Mouse (Mus musculus): Measurements from ENCODE around the gene Galnt17.

Galnt17 gene

DNA sequence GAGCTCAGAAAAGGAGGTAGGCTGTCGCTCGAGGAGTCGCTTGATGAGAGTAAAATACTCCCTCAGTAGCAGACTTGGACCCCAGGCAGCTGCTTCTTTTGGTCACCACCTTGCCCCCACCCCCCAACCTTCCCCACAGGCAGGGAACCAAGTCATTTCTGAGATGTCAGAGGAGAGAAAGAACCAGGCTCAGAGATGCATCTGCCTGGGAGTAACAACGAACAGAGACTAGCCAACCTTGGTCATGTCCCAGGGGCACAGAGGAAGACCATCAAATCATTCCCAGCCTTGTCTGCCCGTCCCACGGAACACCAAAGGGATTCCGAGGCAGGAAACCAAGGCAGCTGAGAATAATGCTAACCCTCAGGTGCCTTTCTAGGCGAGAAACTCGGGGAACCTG, 293.0 kb downstream of the Galnt17 start:
- DNase-seq: no peak

DNA sequence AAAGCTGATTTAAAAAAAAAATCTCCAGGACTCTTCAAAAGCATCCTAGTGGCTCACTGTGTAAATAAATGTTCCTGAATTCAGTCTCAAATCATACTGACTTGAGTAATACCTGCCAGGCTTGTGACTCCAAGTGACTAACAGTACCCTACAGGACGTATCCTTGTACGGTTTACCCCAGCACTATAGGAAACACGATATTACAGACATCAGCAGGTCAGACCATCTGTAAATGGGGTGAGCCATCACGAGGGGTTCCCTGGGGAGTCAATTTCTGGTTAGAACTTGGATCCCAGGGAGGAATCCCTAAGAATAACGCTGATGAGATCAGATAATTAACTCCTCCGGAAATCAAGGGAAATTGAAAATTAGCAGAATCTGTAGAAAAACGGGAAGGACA, 294.5 kb downstream of the Galnt17 start:
- DNase-seq: no peak

DNA sequence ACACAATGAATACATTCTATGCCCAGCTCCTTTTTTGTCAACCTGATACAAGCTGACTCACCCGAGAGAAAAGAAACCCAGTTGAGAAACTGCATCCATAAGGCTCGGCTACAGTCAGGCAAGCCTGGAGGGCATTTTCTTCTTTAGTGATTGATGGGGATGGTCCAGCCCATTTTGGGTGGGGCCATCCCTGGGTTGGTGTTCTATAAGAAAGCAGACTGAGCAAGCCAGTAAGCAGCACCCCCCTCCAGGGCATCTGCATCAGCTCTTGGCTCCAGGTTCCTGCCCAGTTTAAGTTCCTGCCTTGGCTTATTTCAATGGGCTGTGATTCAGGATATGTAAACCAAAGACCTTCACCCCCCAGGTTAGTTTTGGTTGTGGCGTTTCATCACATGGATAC, 295.2 kb downstream of the Galnt17 start:
- DNase-seq: no peak

DNA sequence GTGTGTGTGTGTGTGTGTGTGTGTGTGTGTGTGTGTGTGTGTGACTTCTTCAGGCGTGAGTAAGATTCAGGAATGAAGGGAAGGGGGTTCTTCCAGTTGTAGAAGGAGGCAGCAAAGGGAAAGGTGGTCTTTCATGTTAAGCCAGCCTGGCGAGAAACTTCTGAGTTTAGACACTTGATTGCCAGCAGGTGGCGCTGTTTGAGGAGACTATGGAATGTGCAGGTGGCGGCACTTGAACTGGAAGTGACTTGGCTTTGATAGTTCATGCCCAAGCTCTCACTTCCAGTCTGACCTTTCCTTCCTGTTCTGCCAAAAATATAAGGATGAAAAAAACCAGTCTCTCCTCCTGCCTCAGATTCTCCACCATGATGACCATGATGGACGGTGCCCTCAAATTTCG, 298.8 kb downstream of the Galnt17 start:
- DNase-seq: peak; percentile 23 to 25

DNA sequence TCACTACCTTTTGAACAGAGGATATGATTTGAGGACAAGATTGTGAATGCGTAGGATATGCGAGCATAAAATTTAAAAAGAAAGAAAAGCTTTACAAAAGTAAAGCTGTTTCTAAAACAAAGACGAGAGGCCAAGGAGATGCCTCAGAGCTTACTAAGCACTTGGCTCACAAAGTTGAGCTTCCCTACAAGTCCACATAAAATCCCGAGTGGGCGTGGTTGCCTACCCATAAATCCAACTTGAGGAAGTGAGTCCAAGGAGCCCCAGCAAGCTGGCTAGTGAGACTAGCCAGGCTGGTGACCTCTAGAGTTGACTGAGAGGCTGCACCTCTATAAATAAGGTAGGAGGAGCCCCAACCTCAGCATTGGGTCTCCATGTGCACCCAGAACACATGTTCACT, 299.8 kb downstream of the Galnt17 start:
- no peak for DNase-seq

DNA sequence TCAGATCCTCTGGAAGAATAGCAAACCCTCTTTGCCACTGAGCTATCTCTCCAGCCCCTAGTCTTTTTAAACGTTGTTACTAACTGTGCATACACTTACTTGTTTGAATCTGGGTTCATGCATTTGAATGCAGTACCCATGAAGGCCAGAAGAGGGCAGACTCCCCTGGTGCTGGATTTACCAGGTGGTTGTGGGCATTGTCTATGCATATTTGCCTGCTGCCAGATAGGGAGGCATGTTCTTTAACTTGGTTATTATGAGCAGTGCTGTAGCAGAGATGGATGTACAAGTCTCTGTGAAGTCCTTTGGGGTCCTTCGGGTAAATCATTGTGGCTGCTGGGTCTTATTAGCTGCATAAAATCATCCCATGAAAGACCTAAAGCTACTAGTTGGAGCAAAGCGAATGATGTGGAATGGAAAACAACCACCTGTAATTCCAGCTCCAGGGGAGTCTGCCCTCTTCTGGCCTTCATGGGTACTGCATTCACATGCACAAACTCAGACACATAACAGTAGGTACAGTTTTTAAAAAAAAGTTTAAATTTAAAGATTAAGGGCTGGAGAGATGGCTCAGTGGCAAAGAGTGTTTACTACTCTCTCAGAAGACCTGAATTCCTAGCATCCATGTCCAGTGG, 300.3 kb downstream of the Galnt17 start:
- DNase-seq: peak; percentile 61 to 79

DNA sequence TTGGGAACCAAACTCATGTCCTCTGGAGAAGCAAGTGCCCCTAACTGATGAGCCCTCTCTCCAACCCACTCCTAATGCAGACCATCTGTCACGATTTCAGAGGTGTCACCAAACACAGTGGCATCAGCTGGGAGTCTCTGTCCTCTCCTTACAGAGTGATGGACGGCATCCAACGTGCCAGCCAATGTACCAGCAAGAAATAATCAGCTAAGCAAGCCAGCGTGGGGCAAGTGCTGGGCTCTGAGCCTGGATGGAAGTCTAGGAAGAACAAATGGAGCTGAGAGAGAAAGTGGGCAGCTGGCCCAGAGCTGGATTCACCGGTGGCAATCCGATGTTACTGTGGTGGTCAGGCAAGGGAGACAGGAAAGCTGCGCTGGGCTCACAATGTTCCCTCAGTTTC, 301.1 kb downstream of the Galnt17 start:
- DNase-seq: peak; percentile 89 to 93

DNA sequence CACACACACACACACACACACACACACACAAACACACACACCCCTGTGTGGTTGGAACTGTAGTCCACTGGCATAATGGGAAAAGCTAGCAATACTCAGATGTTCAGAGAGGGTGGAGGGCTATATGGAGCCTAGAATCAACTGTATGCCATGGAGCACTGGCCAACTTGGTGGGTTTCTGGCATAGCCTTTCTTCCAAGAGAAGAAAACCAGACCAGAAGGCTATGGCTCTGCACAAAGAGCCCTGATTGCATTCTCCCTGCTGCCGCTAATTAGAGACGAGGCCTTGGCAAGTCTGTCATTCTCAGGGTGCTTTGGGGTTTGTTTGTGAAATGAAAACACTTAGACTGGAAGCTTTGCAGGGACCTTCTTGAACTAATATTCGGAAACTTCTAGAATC, 301.8 kb downstream of the Galnt17 start:
- peak in 1 of 2 experiments; percentile 20 for DNase-seq

DNA sequence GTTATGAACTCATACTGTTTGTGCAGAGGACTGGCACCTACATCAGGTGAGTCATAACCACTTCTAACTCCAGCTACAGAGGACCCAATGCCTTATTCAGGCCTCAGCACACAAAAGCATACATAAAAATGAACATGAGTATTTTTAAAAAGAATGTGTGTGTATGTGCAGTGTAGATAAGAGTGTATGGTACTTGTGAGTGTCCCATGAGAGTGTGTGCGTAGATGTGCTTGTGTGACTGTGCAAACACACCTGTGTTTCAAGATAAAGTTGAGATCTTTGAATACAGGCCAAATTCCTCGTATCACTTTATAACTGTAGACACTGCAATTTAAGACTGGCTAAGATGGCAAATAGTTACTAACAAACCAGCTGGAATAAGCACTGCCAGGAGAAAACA, 307.7 kb downstream of the Galnt17 start:
- DNase-seq: no peak

DNA sequence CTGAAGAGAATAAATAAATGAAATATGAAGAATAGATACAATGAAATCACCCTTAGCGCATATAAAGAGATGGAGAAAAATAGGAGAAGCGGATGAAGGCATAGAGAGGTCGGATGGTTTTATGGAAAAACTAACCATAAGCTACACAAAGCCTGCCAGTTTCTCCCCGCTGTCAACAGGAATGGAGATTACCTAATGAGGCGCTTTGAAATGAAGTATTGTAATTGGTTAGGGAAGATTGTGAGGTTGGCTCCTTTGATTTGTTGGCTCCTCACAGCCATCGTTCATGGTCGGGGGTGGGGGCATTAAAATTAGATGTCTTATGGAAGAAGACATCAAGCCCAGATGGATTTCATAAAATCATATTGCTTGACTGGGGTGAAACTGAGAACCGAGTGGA, 329.0 kb downstream of the Galnt17 start:
- DNase-seq: peak in 1 of 2 experiments; percentile 4

DNA sequence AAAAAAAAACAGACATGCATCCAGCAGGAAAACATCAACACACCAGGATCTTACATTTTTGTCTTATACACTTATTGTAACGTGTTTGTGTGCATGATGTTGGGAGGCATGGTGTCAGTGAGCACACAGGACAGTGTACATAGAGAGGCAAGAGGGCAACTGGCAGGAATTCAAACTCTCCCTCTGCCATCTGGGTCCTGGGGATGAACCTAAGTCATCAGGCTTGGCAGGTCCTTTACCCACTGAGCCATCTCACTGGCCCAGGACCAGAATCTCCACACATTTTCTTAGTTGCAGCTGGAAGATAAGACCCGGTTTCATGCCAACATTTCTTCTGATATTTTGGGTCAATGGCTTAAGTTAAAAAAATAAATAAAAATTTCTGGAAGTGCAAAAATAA, 329.4 kb downstream of the Galnt17 start:
- DNase-seq: peak; percentile 56 to 68

DNA sequence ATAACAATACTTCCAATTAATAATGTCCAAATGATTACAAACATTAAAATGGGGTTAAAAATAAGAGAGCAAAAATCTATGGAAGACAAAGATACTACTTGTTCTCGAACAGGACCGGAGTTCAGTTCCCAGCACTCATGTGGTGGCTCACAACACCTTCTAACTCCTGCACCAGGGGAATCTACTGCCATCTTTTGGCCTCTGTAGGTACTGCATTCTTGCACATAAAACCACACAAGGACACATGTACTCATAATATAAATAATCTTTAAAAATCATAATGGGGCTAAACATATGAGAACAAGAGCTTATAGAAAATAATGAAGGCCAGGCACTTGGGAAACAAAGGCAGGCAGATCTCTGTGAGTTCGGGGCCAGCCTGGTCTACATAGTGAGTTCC, 330.3 kb downstream of the Galnt17 start:
- no peak for DNase-seq

DNA sequence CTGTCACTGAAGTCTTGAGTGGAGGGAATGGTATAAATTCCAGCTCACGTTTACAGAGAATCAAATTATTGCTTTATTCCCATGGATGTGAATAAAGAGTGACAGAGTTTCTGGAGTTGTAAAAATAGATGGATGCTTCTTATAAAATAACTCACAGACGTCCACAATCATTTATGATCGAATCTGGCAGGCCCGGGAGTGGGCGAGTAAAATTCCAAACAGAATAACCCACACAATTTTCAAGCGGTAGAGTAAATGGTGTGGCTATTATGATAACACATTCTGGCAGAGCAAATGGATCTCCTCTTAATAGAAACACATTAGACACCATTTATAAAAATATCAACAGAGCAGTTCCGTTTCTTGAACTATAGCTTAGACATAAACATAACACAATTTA, 355.9 kb downstream of the Galnt17 start:
- DNase-seq: no peak

DNA sequence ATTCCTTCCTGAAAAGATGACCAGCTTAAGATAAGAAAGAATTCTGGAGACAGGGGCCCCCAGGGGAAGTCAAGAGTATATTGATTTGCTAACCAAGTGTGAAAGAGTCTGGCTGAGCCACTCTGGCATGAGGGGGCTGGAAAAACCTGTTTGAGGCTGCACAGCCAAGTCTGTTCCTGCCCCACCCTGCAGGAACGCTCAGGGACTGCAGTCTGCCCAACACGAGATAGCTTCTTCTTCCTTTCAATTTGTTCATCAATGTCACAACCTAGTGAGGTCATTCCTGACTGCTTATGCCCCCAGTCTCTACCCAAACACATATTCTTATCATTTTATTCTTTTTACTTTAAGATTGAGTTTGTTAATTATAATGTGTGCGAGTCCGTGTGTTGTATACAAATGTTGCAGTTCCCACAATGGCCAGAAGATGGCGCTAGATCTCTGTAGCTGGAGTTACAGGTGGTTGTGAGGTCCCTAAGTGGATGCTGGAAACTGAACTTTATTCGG, 357.4 kb downstream of the Galnt17 start:
- peak; percentile 24 to 25 for DNase-seq

DNA sequence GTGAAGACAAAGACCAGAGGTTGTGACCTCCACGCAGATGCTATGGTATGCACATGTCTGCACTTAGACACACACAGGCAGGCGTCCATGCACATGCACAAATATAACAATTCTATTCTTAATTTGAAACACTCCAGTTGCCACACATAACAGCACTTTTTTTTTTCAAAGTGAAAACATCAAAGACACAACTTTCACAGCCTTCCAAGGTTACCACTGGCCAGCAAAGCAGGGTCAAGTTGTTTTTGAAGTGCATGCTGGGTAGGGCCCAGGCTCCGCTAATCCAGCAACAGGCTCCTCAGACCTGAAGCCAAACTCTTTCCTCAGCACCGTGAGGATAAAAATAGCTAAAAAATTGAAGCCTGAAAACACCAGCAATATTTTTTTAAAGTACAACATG, 357.9 kb downstream of the Galnt17 start:
- DNase-seq: no peak

DNA sequence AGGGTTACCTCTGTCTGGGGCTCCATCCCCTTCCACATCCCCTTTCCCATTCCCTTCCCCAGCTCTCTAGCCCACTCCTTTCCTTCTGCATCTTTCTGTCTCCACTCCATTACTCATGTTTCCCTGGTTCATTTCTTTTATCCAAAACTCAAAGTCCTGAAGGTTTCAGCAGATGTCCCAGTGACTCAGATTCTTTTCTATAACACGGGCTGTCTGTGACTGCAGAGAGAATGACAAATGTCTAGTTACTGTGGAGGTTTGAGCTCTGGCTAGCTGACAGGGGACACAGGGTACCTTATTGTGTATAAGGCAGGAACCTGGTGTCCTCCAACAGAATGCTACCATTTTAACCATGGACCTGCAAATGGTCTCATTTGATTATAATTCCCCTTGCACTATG, 358.6 kb downstream of the Galnt17 start:
- no peak for DNase-seq

DNA sequence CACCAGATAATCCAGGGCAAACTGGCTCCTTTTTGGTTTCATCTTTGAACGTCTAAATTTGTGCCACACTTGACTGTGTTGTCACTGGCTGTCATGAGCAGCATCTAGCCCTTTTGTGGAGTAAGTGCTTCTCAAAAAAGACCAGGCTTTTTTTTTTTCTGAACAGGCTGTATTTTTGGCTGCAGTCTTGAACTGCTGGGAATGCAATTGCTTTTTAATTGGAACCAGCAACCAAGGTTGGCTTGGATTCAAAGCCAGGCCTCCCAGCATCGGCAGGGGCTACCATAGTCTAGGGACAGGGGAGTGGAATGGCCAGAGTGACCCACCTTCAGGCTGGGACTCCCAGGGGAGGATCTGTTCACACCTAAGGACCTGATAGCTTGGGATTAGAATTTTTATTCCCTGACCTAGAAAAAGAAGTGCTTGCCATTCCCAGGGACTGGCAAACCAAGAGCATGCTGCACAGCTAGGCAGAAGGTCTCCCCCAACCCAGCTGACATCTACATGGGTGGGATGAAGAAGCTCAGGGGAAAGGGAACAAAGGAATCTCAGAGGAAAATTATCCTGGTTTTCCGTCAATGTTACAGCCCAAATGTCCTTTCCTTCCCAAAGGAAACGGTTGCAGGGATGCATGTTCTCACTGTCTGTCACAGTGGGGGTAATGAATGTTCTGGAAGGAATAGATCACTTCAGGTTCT, 369.2 kb downstream of the Galnt17 start:
- DNase-seq: peak; percentile 69 to 76

DNA sequence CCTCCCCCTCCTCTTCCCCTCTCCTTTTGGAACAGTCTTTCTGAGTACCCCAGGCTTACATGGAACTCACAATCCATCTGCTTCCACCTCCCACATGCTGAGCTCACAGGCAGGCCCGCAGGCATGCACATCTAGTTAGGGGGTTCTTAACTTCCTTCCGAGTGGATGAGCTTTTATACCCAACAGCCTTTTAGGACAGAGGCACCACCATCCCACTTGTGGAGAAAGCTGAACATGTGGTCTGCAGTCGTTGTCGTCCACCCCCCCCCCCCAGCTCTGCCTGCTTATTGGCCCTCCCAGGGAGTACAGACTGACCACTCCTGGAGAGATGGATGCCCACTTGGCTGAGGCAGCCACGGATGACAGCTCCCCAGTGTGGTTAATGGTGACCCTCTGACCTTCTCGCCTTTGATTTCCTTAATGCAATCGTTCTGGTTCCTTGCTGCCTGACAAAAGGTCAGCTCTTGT, 370.0 kb downstream of the Galnt17 start:
- DNase-seq: peak; percentile 25 to 29

DNA sequence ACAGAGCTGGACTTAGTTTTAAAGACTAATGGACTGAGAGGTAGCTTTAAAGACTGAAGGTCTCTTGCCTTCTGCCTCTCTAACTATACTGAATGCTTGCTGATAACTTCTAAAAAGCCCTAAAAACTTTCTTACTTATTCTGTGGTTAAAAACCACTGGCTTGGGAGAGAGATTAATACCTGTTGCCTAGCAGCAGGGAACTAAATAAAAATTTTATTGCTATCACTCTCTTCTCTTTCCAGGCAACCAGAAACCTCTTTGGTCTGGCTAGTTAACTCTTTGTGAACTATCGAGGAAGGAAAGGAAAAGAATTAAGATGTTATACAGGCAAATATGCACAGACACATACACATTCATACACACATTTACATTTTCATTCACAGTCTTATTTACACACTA, 377.3 kb downstream of the Galnt17 start:
- DNase-seq: no peak

DNA sequence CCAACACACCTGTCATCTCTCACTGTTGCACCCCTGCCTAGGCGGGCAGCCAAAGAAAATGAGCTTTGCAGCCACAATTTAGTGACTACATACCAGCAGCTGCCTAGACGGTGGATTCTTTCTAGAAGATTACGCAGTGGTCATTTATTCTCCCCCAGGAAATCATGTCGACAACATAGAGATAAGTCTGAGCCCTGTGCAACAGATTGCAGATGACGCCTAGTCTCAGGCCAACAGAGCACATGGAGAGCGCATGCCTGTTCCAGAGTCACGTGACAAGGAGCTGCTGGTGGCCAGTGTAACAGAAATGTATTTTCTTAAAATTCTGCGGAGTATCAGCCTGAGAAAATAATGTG, 380.5 kb downstream of the Galnt17 start:
- no peak for DNase-seq

DNA sequence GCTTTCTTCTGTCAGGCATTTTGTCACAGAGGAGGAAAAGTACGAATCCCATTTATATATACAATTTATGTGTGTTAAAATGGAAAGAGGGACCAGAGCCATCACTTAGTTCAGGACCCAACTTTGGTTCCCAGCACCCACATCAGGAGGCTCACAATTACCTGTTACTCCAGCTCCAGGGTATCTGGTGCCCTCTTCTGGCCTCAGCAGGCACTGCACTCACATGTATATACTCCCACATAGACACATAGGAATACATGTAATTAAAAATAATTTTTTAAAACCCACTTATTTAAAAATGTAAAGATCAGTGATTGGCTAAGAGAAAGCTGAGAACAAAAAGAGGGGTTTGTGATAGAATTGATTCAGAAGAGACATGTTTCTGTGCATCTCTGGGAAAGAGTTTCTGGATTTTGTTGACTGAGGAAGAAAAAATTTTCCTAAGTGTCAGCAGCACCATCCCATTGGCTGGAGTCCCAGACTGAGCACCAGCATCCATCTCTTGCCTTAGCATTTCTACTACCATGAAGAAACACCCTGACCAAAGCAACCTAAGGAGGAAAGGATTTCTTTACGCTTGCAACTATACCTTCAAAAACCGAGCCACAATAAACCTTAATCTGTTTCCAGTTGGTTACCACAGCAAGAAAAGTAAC, 381.0 kb downstream of the Galnt17 start:
- no peak for DNase-seq

DNA sequence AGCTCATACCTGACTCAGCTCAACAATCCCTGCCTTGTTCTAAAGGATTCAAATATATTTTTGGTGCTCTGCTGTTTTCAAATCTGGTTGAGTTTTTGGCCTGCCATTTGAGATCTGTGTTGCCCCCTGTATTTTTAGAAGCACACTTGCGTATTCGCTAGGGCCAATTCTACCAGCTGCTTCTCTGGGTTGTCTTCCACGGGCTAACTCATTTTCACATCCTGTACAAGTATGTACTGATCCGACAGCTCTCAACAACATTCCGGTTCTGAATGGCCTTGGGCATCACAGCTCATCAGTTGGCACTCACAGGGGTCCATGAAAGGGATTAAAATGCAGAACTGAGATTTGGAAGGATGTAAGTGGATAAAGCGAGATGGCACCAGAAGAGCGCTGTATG, 382.6 kb downstream of the Galnt17 start:
- no peak for DNase-seq

DNA sequence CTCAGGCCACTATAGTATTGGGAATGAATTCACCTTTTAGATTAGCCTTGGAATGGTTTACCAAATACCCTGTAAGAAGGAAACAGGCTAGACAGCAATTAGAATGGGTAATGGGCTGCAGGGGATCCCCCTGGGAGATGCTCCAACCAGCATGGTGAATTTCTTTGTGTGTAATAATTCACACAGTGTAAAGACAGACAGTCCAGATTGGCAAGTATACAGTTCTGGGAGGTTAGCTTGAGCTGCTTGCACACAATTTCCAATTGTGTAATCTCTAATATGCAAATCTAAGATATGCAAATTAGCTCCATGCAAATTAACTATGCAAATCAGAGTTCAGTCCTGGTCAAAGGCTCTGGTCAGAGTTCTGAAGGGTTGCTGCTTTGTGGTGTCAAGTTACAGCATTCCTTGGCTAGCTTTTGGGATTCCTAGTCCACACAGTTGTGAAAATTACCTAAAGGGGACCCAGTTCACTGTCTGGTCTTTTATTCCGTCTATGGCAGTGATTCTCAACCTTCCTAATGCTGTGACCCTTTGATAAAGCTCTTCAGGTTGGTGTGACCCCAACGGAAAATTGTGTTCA, 384.0 kb downstream of the Galnt17 start:
- no peak for DNase-seq

DNA sequence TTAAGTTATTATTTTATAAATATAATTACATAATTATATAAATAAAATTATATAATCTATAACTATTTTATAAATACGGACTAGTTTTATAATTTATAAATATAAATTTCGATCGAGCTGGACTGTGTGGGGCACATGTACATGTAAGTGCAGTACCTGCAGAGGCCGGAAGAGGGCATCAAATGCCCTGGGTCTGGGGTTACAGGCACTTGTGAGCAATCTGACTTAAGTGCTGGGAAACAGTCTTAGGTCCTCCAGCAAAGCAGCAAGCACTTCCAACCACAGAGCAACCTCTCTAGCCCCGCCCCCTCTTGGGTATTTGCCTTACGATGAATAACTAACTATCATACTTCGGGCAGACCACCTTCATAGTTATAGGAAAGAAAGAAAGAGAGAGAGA, 388.3 kb downstream of the Galnt17 start:
- no peak for DNase-seq
